ENCODE assay signal across 8 mouse cellular contexts in genomic region chr9:35535110-35535509, GRCm38 (mm10). TPM values are rescaled to one million over a fixed set of nuclear protein-coding genes. Genes with fewer than 3 reads are reported as not detected.
DNase-seq lines count a peak whose midpoint lies in the region; ATAC-seq and TF ChIP-seq lines count a peak whose summit lies in the region.

No protein-coding gene starts in this region.

- H3K36me3 ChIP-seq in embryonic facial prominence, embryonic 15.5 days = no peaks in the 10 kb centered on the region
- H3K36me3 ChIP-seq in hindbrain, embryonic 14.5 days (replicated peaks; ENCODE audit: control insufficient read depth, insufficient read depth) = no peaks in the 10 kb centered on the region
- no peaks in the 10 kb centered on the region for H3K36me3 ChIP-seq in limb, embryonic 15.5 days

- H3K9me3 ChIP-seq in embryonic facial prominence, embryonic 15.5 days (replicated peaks) = no peaks in the 10 kb centered on the region
- H3K9me3 ChIP-seq in hindbrain, embryonic 14.5 days (ENCODE audit: control insufficient read depth, low read length) = no peaks in the 10 kb centered on the region
- H3K9me3 ChIP-seq in limb, embryonic 15.5 days = no peaks in the 10 kb centered on the region

- TF ChIP-seq CTCF in left cerebral cortex, adult 2 months (IDR thresholded peaks at IDR 0.05) = peak; percentile 93
- TF ChIP-seq CTCF in bone marrow macrophage, adult 2 months (IDR thresholded peaks at IDR 0.05; ENCODE audit: low read depth, low read length) = peak; percentile 73

- TF ChIP-seq POLR2A in bone marrow macrophage, adult 2 months (IDR thresholded peaks at IDR 0.05; ENCODE audit: borderline replicate concordance, low read depth, low read length) = no peak

- no peak overlapping the region for H3K4me3 ChIP-seq in left cerebral cortex, adult 2 months
- H3K4me3 ChIP-seq in bone marrow macrophage, adult 2 months (ENCODE audit: insufficient read depth, low read length) = no peak overlapping the region
- H3K4me3 ChIP-seq in embryonic facial prominence, embryonic 15.5 days (replicated peaks) = no peak overlapping the region
- no peak overlapping the region for H3K4me3 ChIP-seq in hindbrain, embryonic 14.5 days (replicated peaks; ENCODE audit: low read length)
- no peak overlapping the region for H3K4me3 ChIP-seq in limb, embryonic 15.5 days

- no peak overlapping the region for H3K4me2 ChIP-seq in embryonic facial prominence, embryonic 15.5 days (replicated peaks)
- no peak overlapping the region for H3K4me2 ChIP-seq in hindbrain, embryonic 14.5 days (replicated peaks)
- no peak overlapping the region for H3K4me2 ChIP-seq in limb, embryonic 15.5 days

- H3K4me1 ChIP-seq in bone marrow macrophage, adult 2 months (ENCODE audit: control insufficient read depth, insufficient read depth, low read length) = no peaks in the 10 kb centered on the region
- H3K4me1 ChIP-seq in embryonic facial prominence, embryonic 15.5 days = peaks cover 9% of the 10 kb centered on the region
- H3K4me1 ChIP-seq in hindbrain, embryonic 14.5 days (replicated peaks; ENCODE audit: control insufficient read depth, insufficient read depth, low read length) = no peaks in the 10 kb centered on the region
- H3K4me1 ChIP-seq in limb, embryonic 15.5 days = peaks cover 39% of the 10 kb centered on the region

- no peak overlapping the region for H3K27ac ChIP-seq in left cerebral cortex, adult 2 months
- no peak overlapping the region for H3K27ac ChIP-seq in bone marrow macrophage, adult 2 months (ENCODE audit: insufficient read depth, low read depth, low read length)
- no peak overlapping the region for H3K27ac ChIP-seq in embryonic facial prominence, embryonic 15.5 days (replicated peaks)
- H3K27ac ChIP-seq in hindbrain, embryonic 14.5 days = no peak overlapping the region
- H3K27ac ChIP-seq in limb, embryonic 15.5 days = peak overlapping the region; percentile 71; the same call in 1 of the 2 replicates

- no peaks in the 10 kb centered on the region for H3K27me3 ChIP-seq in embryonic facial prominence, embryonic 15.5 days
- no peaks in the 10 kb centered on the region for H3K27me3 ChIP-seq in hindbrain, embryonic 14.5 days (ENCODE audit: control insufficient read depth, insufficient read depth, low read length)
- H3K27me3 ChIP-seq in limb, embryonic 15.5 days = no peaks in the 10 kb centered on the region

- intact Hi-C loops in left cerebral cortex, adult 2 months (cut with DNase I) = loop anchor here (2.0 to 5.0 kb wide), 2 partner anchors 113 to 252 kb away; partner anchors contain the start of gene Cdon

- H3K9ac ChIP-seq in embryonic facial prominence, embryonic 15.5 days = no peak overlapping the region
- H3K9ac ChIP-seq in hindbrain, embryonic 14.5 days = no peak overlapping the region
- no peak overlapping the region for H3K9ac ChIP-seq in limb, embryonic 15.5 days

- 10% methylated on average over 2 of the region's 2 CpGs for WGBS in embryonic facial prominence, embryonic 15.5 days
- 6% methylated on average over 2 of the region's 2 CpGs for WGBS in hindbrain, embryonic 14.5 days
- 3% methylated on average over 2 of the region's 2 CpGs for WGBS in limb, embryonic 15.5 days

- DNase-seq in left cerebral cortex, adult 2 months (ENCODE audit: extremely low spot score in 1 of 2, low spot score in 2 of 2) = peak; percentile 44 to 60
- no peak for DNase-seq in left cerebral cortex, adult 11 months (ENCODE audit: low spot score)
- DNase-seq in hindbrain, embryonic 14.5 days (ENCODE audit: low spot score) = peak; percentile 88
- DNase-seq in thymus, postnatal 14 days = peak; percentile 48

- ATAC-seq in embryonic facial prominence, embryonic 15.5 days (ENCODE audit: insufficient number of reproducible peaks, low FRiP score, low TSS enrichment, low read depth) = peak; percentile 75; the same call in 1 of the 2 replicates
- peak; percentile 91 for ATAC-seq in hindbrain, embryonic 14.5 days (ENCODE audit: low FRiP score)
- ATAC-seq in limb, embryonic 15.5 days (ENCODE audit: insufficient number of reproducible peaks, low FRiP score, low TSS enrichment, low read depth) = peak; percentile 77
- peak; percentile 76; the same call in 1 of the 2 replicates for ATAC-seq in monocyte, adult 5-6 weeks (replicated peaks; ENCODE audit: insufficient number of reproducible peaks, low FRiP score, low TSS enrichment, poor library complexity, severe bottlenecking)

RNA-seq across cellular contexts. Expression of gene Gm1113, which starts 17.0 kb away (rescaled TPM):
- not detected for total RNA-seq in left cerebral cortex, adult 2 months (2021)
- polyA plus RNA-seq in bone marrow macrophage, adult 2 months (2012; ENCODE audit: insufficient read depth, insufficient read length, missing spikeins) = not detected in 2 replicates
- not detected in 2 replicates for polyA plus RNA-seq in embryonic facial prominence, embryonic 15.5 days (2015; fragmentation: Nextera tagmentation; extraction: Ambion mirVana)
- not detected in 2 replicates for polyA plus RNA-seq in hindbrain, embryonic 14.5 days (2014; fragmentation: Nextera tagmentation; extraction: Ambion mirVana)
- not detected in 2 replicates for polyA plus RNA-seq in limb, embryonic 15.5 days (2015; fragmentation: Nextera tagmentation; extraction: Ambion mirVana)
- total RNA-seq in monocyte, adult 5-6 weeks (2017) = not detected in 3 replicates

RNA-seq across cellular contexts. Expression of gene Ddx25, which starts 23.2 kb away (rescaled TPM):
- total RNA-seq in left cerebral cortex, adult 2 months (2021) = 10 to 100 TPM; 16.3 to 16.7 TPM
- not detected in 2 replicates for polyA plus RNA-seq in bone marrow macrophage, adult 2 months (2012; ENCODE audit: insufficient read depth, insufficient read length, missing spikeins)
- polyA plus RNA-seq in embryonic facial prominence, embryonic 15.5 days (2015; fragmentation: Nextera tagmentation; extraction: Ambion mirVana) = 2.3 and 2.8 TPM in 2 replicates
- 29.3 and 31.8 TPM in 2 replicates for polyA plus RNA-seq in hindbrain, embryonic 14.5 days (2014; fragmentation: Nextera tagmentation; extraction: Ambion mirVana)
- polyA plus RNA-seq in limb, embryonic 15.5 days (2015; fragmentation: Nextera tagmentation; extraction: Ambion mirVana) = 2.1 and 2.4 TPM in 2 replicates
- 0.10 to 0.64 TPM (median 0.57 TPM) in 3 replicates for total RNA-seq in monocyte, adult 5-6 weeks (2017)

RNA-seq across cellular contexts. Expression of gene Pus3, which starts 23.3 kb away (rescaled TPM):
- 10 to 100 TPM; 11.9 to 12.6 TPM for total RNA-seq in left cerebral cortex, adult 2 months (2021)
- polyA plus RNA-seq in bone marrow macrophage, adult 2 months (2012; ENCODE audit: insufficient read depth, insufficient read length, missing spikeins) = 7.9 and 9.0 TPM in 2 replicates
- 17.6 and 18.9 TPM in 2 replicates for polyA plus RNA-seq in embryonic facial prominence, embryonic 15.5 days (2015; fragmentation: Nextera tagmentation; extraction: Ambion mirVana)
- 15.6 and 19.1 TPM in 2 replicates for polyA plus RNA-seq in hindbrain, embryonic 14.5 days (2014; fragmentation: Nextera tagmentation; extraction: Ambion mirVana)
- polyA plus RNA-seq in limb, embryonic 15.5 days (2015; fragmentation: Nextera tagmentation; extraction: Ambion mirVana) = 17.2 and 19.2 TPM in 2 replicates
- 17.2 to 30.8 TPM (median 30.7 TPM) in 3 replicates for total RNA-seq in monocyte, adult 5-6 weeks (2017)

RNA-seq across cellular contexts. Expression of gene Pate2, which starts 35.0 kb away (rescaled TPM):
- under 1 TPM; 0.34 to 0.98 TPM for total RNA-seq in left cerebral cortex, adult 2 months (2021)
- polyA plus RNA-seq in bone marrow macrophage, adult 2 months (2012; ENCODE audit: insufficient read depth, insufficient read length, missing spikeins) = not detected in 2 replicates
- polyA plus RNA-seq in embryonic facial prominence, embryonic 15.5 days (2015; fragmentation: Nextera tagmentation; extraction: Ambion mirVana) = 0.53 and 1.1 TPM in 2 replicates
- 0.47 TPM in 2 replicates for polyA plus RNA-seq in hindbrain, embryonic 14.5 days (2014; fragmentation: Nextera tagmentation; extraction: Ambion mirVana)
- polyA plus RNA-seq in limb, embryonic 15.5 days (2015; fragmentation: Nextera tagmentation; extraction: Ambion mirVana) = 0.31 and 0.83 TPM in 2 replicates
- total RNA-seq in monocyte, adult 5-6 weeks (2017) = not detected in 3 replicates

RNA-seq across cellular contexts. Expression of gene Hyls1, which starts 35.1 kb away (rescaled TPM):
- 1 to 10 TPM; 9.0 to 9.6 TPM for total RNA-seq in left cerebral cortex, adult 2 months (2021)
- 8.8 and 9.4 TPM in 2 replicates for polyA plus RNA-seq in bone marrow macrophage, adult 2 months (2012; ENCODE audit: insufficient read depth, insufficient read length, missing spikeins)
- polyA plus RNA-seq in embryonic facial prominence, embryonic 15.5 days (2015; fragmentation: Nextera tagmentation; extraction: Ambion mirVana) = 19.5 and 23.1 TPM in 2 replicates
- 14.4 and 18.2 TPM in 2 replicates for polyA plus RNA-seq in hindbrain, embryonic 14.5 days (2014; fragmentation: Nextera tagmentation; extraction: Ambion mirVana)
- polyA plus RNA-seq in limb, embryonic 15.5 days (2015; fragmentation: Nextera tagmentation; extraction: Ambion mirVana) = 14.2 and 14.4 TPM in 2 replicates
- total RNA-seq in monocyte, adult 5-6 weeks (2017) = 8.4 to 10.2 TPM (median 9.8 TPM) in 3 replicates
